Mouse (Mus musculus) spleen, postnatal 14 days (tissue): ENCODE measurements around the gene Cckbr.

Experiments used
- DNase-seq, 2 experiments: peaks; one replicate each; pipeline ENCODE4 v3.0.0; 2021 to 2022; ENCODE audit warnings: low spot score in 2 of 2

Cckbr gene

GRCm38 (mm10) chr7:105487104-105487876, 61.8 kb downstream of the Cckbr start:
- DNase-seq = no peak

DNA sequence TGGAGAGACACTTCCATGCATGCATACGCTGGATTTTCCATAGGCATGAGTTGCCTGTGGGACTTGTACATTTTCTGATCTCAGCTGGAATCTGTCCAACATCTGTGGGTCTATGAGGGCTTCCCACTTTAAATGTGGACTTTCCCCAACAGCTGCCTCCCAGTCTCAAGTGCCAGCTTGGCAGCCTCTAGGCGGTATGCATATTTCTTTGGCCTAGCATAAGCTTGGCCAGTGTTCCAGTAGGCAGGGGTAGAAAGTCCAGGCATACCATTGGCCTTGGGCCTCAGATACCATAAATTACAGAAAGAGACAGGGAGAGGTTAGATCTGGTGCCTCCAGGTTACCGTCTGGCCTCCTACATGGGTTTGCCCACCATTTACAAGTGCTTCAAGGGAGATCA, 72.3 kb downstream of the Cckbr start:
- DNase-seq = no peak

GRCm38 (mm10) chr7:105498854-105499492, 73.4 kb downstream of the Cckbr start:
- no peak for DNase-seq

GRCm38 (mm10) chr7:105499676-105500075, 74.1 kb downstream of the Cckbr start:
- DNase-seq = no peak

GRCm38 (mm10) chr7:105501984-105502383, 76.5 kb downstream of the Cckbr start:
- DNase-seq = no peak

- no peak for DNase-seq
Observed at GRCm38 (mm10) chr7:105507257-105507656, 81.7 kb downstream of the Cckbr start.

- DNase-seq = no peak
Observed at GRCm38 (mm10) chr7:105510143-105510542, 84.6 kb downstream of the Cckbr start.

GRCm38 (mm10) chr7:105513845-105514291, 88.3 kb downstream of the Cckbr start:
- DNase-seq = no peak

- DNase-seq = no peak
Observed at GRCm38 (mm10) chr7:105514561-105514960, 89.0 kb downstream of the Cckbr start.

GRCm38 (mm10) chr7:105515178-105515577, 89.6 kb downstream of the Cckbr start:
- DNase-seq = peak; percentile 17 to 31

DNA sequence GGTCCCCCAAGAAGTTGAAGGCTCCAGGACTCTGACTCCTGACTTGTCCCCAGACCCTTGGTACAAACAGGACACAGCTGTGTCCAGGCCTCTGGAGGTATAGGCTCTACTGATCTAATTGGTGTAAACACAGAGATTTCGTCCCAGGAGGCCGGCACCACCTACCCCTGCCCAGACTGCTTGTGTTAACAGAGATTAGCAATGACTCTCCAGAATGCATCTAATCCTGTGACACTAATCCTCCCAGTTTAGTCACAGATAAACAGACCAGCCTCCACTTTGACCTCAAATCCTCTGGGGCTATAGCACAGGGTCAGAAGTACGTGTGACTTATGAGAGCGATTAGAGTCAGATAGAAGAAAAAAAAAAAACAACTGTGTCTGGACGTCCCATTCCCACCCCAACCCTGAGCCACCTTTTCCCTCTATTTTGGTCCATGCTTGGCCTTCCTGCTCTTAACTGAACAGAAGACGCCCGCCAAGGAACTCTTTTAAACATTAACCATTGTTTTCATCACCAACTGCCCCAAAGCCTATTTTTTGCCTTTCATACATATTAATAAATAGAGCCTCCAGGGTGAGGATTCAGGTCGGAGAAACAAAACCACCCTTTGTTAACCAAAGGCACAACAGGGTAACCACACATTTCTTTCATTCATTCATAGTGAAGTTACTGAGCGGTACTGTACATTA, 91.3 kb downstream of the Cckbr start:
- no peak for DNase-seq

GRCm38 (mm10) chr7:105519336-105519735, 93.8 kb downstream of the Cckbr start:
- DNase-seq = no peak

GRCm38 (mm10) chr7:105519771-105520170, 94.2 kb downstream of the Cckbr start:
- no peak for DNase-seq

GRCm38 (mm10) chr7:105520201-105520600, 94.7 kb downstream of the Cckbr start:
- no peak for DNase-seq
